In the genomic region with DNA sequence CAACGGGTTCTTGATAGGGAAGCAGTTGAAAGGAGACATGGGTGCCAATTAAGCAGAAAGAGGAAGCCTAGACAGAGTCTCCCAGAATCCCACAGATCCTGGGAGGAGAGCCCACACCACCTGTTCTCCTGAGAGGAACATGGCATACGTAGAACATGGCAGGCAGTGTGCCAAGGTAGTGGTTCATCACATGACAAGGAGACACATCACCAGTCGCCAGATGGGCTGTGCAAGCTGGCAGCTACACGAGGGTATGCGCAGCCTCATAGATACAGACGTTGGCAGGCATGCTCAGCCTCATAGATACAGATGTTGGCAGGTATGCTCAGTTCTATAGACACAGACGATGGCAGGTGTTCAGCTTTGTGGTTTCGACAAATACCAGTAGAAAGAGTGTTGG, we compare ENCODE assay signal across 13 mouse cellular contexts.
DNase-seq lines count a peak whose midpoint lies in the region; ATAC-seq and TF ChIP-seq lines count a peak whose summit lies in the region.
"Had no signal": no experiment of that assay in that cellular context is flagged by ENCODE, and none has a peak within 500 bp of the region (broad histone marks: within the 10 kb centered on the region; RNA-seq: fewer than 3 reads in every experiment).

No protein-coding gene starts in this region.

- no peak overlapping the region for H3K9ac ChIP-seq in forebrain, embryonic 15.5 days (replicated peaks)
- no peak overlapping the region for H3K9ac ChIP-seq in forebrain, embryonic 11.5 days (ENCODE audit: low read length)
- H3K9ac ChIP-seq in midbrain, postnatal 0 days (replicated peaks; ENCODE audit: low read length, poor library complexity, severe bottlenecking) = no peak overlapping the region
- no peak overlapping the region for H3K9ac ChIP-seq in midbrain, embryonic 15.5 days
- H3K9ac ChIP-seq: neural tube, embryonic 12.5 days had no signal

- no peaks in the 10 kb centered on the region for H3K27me3 ChIP-seq in forebrain, embryonic 15.5 days
- no peaks in the 10 kb centered on the region for H3K27me3 ChIP-seq in forebrain, embryonic 11.5 days (ENCODE audit: control insufficient read depth, insufficient read depth, low read length)
- no peaks in the 10 kb centered on the region for H3K27me3 ChIP-seq in midbrain, postnatal 0 days (ENCODE audit: insufficient read depth, low read length)
- no peaks in the 10 kb centered on the region for H3K27me3 ChIP-seq in midbrain, embryonic 15.5 days (replicated peaks)
- H3K27me3 ChIP-seq: neural tube, embryonic 12.5 days had no signal

- H3K4me2 ChIP-seq in forebrain, embryonic 15.5 days (replicated peaks) = no peak overlapping the region
- H3K4me2 ChIP-seq in forebrain, embryonic 11.5 days (ENCODE audit: low read depth, low read length, severe bottlenecking) = no peak overlapping the region
- H3K4me2 ChIP-seq in midbrain, postnatal 0 days (ENCODE audit: low read depth, low read length, poor library complexity, severe bottlenecking) = no peak overlapping the region
- H3K4me2 ChIP-seq in midbrain, embryonic 15.5 days = no peak overlapping the region
- H3K4me2 ChIP-seq: neural tube, embryonic 12.5 days had no signal

- no peak for ATAC-seq in forebrain, embryonic 15.5 days (replicated peaks)
- ATAC-seq in forebrain, embryonic 11.5 days (replicated peaks; ENCODE audit: low FRiP score) = no peak
- no peak for ATAC-seq in midbrain, postnatal 0 days (ENCODE audit: low FRiP score)
- no peak for ATAC-seq in midbrain, embryonic 15.5 days (replicated peaks)
- ATAC-seq: lung, postnatal 0 days had no signal

- no peak overlapping the region for H3K4me3 ChIP-seq in forebrain, embryonic 15.5 days
- no peak overlapping the region for H3K4me3 ChIP-seq in forebrain, embryonic 11.5 days (ENCODE audit: low read depth, low read length)
- no peak overlapping the region for H3K4me3 ChIP-seq in midbrain, postnatal 0 days (ENCODE audit: low read depth, low read length)
- H3K4me3 ChIP-seq in midbrain, embryonic 15.5 days = no peak overlapping the region
- H3K4me3 ChIP-seq: gastrocnemius, adult 2 months; midbrain, embryonic 10.5 days; neural tube, embryonic 12.5 days had no signal

- WGBS in forebrain, embryonic 15.5 days = 70% methylated on average over 8 of the region's 8 CpGs
- 94% methylated on average over 8 of the region's 8 CpGs for WGBS in forebrain, embryonic 11.5 days
- 88% methylated on average over 8 of the region's 8 CpGs for WGBS in midbrain, postnatal 0 days
- WGBS in midbrain, embryonic 15.5 days = 85% methylated on average over 8 of the region's 8 CpGs

- peak overlapping the region; percentile 17; the same call in 1 of the 2 replicates for H3K27ac ChIP-seq in forebrain, embryonic 15.5 days (replicated peaks)
- no peak overlapping the region for H3K27ac ChIP-seq in forebrain, embryonic 11.5 days (ENCODE audit: low read depth, low read length)
- no peak overlapping the region for H3K27ac ChIP-seq in midbrain, postnatal 0 days (ENCODE audit: low read depth, low read length)
- no peak overlapping the region for H3K27ac ChIP-seq in midbrain, embryonic 15.5 days
- H3K27ac ChIP-seq: gastrocnemius, adult 2 months; midbrain, embryonic 10.5 days; neural tube, embryonic 12.5 days had no signal

- DNase-seq in forebrain, embryonic 11.5 days (ENCODE audit: low spot score) = no peak
- peak; percentile 74 for DNase-seq in midbrain, postnatal 0 days (ENCODE audit: low spot score)
- DNase-seq in layer of hippocampus, postnatal 10 days (ENCODE audit: low spot score in 2 of 2) = peak; percentile 79
- DNase-seq in thymus, postnatal 25 days = peak; percentile 56
- DNase-seq in ovary, postnatal 14 days (ENCODE audit: low spot score) = no peak
- DNase-seq in spleen, postnatal 4 days (ENCODE audit: low spot score in 2 of 2) = no peak
- DNase-seq: gastrocnemius, adult 2 months; kidney, adult 18-20 months had no signal

- no peak for TF ChIP-seq CTCF in midbrain, postnatal 0 days (IDR thresholded peaks at IDR 0.05)

- no peaks in the 10 kb centered on the region for H3K9me3 ChIP-seq in forebrain, embryonic 15.5 days
- H3K9me3 ChIP-seq in forebrain, embryonic 11.5 days (ENCODE audit: control insufficient read depth, low read length) = no peaks in the 10 kb centered on the region
- no peaks in the 10 kb centered on the region for H3K9me3 ChIP-seq in midbrain, postnatal 0 days (ENCODE audit: low read length)
- no peaks in the 10 kb centered on the region for H3K9me3 ChIP-seq in midbrain, embryonic 15.5 days
- H3K9me3 ChIP-seq: midbrain, embryonic 10.5 days; neural tube, embryonic 12.5 days had no signal

- no peaks in the 10 kb centered on the region for H3K36me3 ChIP-seq in forebrain, embryonic 15.5 days
- no peaks in the 10 kb centered on the region for H3K36me3 ChIP-seq in forebrain, embryonic 11.5 days (ENCODE audit: control insufficient read depth, insufficient read depth, low read length)
- no peaks in the 10 kb centered on the region for H3K36me3 ChIP-seq in midbrain, postnatal 0 days (ENCODE audit: insufficient read depth, low read length)
- H3K36me3 ChIP-seq in midbrain, embryonic 15.5 days (replicated peaks) = no peaks in the 10 kb centered on the region
- H3K36me3 ChIP-seq: midbrain, embryonic 10.5 days; neural tube, embryonic 12.5 days had no signal

- H3K4me1 ChIP-seq in forebrain, embryonic 15.5 days = peaks cover 43% of the 10 kb centered on the region
- peaks cover 7% of the 10 kb centered on the region; the same call in 1 of the 2 replicates for H3K4me1 ChIP-seq in forebrain, embryonic 11.5 days (replicated peaks; ENCODE audit: control insufficient read depth, insufficient read depth, low read length)
- peaks cover 22% of the 10 kb centered on the region; the same call in 1 of the 2 replicates for H3K4me1 ChIP-seq in midbrain, postnatal 0 days (ENCODE audit: insufficient read depth, low read length)
- peaks cover 34% of the 10 kb centered on the region for H3K4me1 ChIP-seq in midbrain, embryonic 15.5 days

Comparison
In these comparisons a context has a peak if more than half of its experiments do, and no peak if none do; other contexts are left out.
1. DNase-seq: peak in midbrain, postnatal 0 days (single experiment), layer of hippocampus, postnatal 10 days (2 of 2) and thymus, postnatal 25 days (single experiment); none in forebrain, embryonic 11.5 days (single experiment), ovary, postnatal 14 days (single experiment) and spleen, postnatal 4 days (0 of 2).